Mouse (Mus musculus) mouse embryonic stem cell (cell line): Measurements from ENCODE around the gene Zfp933.

Source experiments
- in situ Hi-C, 2 experiments: fragments of 300-500 bp; cut with MboI; formaldehyde crosslinking; loops; 1 replicate in 1 of 2; 3 replicates in 1 of 2; pipeline ENCODE4 v1.14.3; 2019 to 2020; ENCODE audit warnings: low sequenced_read_pairs in 2 of 2, low pct_unique_long_range_greater_than_20kb in 1 of 2, mixed read lengths in 1 of 2; ENCODE audit not compliant: unreplicated experiment in 1 of 2

Zfp933 gene

DNA sequence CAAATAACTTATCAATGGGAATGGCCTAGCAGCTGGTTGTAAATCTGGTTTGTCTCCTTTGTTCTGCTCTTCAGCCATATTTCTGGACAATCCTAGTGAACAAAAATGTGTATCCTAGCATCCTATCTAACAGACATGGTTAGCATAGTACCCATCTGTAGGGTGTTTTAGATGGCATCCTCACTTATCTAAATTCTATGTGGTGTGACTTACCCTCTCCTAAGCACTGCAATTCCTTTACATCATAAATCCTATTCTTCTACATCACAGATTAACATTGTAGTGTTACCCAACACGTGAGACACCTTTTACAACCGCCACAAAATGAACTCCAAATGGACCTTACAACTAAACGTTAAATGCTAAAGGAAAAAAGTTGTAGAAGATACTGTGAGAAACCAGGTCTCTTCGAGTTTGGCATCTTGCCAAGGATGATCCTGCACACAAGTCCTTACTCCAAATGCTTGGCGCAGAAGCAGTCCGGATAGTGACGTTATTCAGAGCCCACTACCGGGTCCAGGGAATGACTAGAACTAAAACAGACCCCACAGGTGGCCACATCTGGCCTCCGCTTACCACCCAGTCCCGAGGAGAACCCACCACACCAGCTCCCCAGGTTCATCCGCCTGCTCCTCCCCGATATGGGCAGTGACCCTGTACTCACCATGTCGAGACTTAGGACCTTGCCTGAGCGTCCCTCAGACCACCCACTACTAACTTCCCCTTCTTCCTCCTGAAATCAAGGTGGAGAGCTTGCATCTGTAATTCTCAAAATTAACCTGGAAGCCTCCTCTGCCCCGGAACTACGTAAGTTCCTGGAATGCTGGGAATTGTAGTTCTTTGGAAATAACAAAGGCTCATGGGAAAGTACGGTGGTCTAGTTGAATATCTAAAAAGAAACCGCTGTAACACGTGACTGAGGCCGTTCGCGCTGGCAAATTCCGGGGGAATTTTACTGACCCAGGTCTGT, at the start of gene Zfp933:
TSS of gene Zfp933 (minus strand) at position 753 of the 970 bp plus-strand sequence.
- in situ Hi-C loops, result no loop called here

DNA sequence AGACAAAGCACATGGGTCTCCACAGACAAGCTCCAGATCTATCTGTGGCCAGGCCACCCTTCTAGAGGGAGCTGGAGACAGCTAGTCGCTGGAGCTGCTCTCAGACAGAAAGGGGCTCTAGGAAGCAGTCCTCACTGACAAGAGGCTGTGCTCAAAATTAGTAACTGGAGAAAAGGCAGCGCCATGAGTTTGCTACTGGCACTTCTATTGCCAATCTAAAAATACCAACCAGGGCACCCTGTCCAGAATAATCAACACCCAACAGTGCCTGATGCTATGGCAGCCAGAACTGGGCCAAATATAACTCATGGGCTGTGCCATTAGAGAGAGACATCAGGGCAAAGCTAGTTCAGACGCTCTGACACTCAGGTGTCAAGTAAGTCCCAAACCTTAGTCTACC, 49.2 kb upstream of the Zfp933 start:
- in situ Hi-C loops, result no loop called here

DNA sequence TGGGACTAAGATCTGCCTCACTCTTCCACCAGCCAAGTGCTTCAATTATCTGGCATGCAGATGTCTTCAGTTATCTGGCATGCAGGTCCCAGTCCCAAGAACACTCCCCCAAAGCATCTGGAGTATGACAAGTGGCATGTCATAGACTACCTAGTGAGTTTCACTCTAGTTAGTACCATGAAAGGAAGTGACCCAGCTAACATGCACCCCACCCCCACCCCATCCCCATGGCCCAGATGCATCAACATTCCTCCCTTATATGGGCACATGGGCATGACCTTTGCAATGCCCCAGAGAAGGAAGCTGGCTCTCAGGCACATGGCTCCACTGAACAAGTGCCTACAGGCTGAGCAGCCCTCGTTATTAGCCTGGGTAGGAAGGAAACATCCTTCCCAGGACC, 48.2 kb upstream of the Zfp933 start:
- in situ Hi-C loops, result no loop called here

DNA sequence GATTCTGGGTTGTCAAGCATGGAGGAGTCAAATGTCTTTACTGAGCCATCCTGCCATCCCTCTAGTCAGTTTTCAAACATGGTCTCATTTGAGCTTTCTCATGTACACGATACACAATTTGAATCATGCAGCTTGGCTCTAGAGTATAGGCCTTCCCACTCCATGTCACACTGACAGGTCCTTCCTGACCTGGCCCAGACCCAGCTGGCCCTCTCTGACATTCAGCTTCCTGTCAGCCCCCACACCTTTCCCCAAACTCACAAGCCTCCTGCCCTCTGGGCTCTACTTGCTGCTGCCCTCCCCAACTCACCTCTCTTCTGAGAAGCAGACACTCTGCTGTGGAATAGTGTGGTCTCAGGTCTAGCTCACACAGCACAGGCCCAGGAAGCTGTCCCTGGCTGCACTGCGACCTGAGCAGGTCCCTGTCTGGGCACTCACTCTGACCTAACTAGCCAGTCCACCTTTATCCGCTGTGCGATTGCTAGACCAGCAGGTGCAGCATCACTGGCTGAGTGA, 47.7 kb upstream of the Zfp933 start:
- in situ Hi-C loops, result no loop called here

DNA sequence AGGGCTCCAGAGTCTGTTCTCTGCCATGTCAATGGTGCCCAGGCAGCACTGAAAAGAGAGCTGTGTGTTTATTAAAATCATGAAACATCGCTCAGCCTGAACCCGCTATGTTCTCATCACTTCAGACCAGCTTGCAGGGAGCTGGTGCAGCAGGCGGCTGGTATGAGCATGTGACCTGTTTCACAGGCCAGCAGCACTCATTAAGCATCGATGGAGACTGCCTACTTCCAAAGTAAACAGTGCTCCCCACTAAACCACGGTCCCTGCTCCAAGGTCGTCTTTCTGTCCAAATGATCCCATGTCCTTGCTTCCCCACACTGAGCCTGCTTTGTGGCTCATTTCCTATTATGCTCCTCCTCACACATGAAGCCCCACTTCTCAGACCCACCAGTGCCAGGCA, 42.2 kb upstream of the Zfp933 start:
- in situ Hi-C loops, result no loop called here

DNA sequence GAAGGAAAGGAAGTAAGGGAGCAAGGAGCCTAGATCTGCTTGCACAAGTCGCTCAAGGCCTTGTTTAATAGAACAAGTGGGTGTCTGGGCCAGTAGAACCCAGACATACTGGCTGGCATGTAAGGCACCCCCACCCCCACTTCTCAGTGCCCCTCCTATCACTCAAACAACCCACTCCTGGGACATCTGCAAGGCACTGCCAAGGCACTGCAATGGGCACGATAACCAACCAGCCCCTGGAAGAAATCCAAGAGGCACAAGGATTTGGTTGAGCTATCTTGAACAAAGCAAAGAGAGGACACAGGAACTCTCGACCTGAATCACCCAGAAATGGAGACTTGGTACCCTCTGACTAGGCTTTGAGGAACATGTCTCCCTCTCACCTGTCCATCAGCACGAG, 40.1 kb upstream of the Zfp933 start:
- in situ Hi-C loops, result no loop called here

DNA sequence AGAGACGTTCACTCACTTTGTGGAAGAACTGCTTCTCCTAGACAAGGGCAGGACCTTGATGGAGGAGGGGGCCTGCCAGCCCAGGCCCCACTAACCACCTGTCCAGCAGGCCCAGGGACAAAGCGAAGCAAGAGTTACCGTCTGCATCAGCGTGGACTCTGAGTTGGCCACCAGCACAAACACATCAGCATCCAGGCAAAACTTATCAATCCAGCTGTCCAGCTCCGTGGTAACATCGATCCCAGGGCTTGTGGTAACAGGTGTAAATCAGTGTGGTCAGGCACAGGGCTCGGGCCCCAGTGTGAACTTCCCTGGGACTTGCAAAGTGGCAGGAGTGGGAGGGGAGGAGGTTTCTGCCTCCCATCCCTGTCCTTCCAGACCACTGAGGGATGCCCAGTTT, 39.1 kb upstream of the Zfp933 start:
- in situ Hi-C loops, result no loop called here

DNA sequence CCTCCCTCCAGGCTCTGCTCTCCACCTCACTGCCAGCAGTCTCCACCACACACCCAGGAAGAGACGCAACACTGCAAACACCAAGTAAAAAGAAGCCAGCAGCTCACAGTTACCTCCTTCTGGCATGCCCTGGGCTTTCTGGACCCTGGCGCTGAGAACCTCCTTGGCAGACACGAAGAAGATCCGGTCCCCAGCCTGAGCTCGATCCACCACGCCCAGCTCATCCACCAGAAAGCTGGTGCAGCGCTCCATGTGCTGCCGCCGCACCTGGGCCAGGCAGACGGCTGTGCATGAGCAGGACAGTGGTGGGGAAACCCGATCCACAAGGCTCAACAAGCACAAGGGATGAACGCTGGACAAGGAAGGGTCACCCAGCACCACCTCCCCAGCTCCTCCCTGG, 38.0 kb upstream of the Zfp933 start:
- in situ Hi-C loops, result no loop called here

DNA sequence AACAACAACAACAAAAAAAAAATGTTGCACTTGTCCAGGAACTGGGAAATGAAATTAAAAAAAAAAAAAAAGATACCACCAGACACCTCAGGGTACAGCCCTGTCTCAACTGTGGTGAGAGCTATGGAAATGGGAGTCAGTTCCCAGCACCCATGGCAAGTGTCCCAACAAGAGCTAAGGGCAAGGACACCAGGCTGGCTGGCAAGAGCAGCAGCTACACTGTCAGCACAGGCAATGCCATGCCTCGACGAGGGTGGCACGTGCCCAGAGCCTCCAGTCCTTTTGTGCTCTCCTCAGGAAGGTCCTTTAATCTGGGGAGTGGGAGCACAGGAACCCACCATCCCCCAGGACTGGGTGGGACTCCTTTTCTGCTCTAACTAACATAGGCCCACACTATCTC, 36.0 kb upstream of the Zfp933 start:
- in situ Hi-C loops, result no loop called here

DNA sequence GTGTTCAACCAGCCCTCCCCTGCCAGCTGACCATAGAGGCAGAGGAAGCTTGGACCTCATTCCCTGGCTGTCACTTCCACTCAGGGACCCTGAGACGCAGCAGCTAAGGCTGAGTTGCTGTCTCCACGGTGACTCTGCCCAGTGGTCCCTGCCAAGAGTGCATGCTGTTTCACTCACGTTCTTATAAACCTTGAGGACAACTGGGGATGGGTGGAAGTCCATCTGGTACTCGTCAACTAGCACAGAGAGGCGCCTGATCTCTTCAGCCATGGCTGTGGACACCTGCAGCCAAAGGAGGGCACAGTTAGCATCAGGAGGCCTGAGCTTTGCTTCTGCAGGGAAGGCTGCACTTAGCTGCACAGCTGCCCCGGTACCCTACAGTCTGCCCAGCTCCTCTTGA, 34.9 kb upstream of the Zfp933 start:
- in situ Hi-C loops, result no loop called here

DNA sequence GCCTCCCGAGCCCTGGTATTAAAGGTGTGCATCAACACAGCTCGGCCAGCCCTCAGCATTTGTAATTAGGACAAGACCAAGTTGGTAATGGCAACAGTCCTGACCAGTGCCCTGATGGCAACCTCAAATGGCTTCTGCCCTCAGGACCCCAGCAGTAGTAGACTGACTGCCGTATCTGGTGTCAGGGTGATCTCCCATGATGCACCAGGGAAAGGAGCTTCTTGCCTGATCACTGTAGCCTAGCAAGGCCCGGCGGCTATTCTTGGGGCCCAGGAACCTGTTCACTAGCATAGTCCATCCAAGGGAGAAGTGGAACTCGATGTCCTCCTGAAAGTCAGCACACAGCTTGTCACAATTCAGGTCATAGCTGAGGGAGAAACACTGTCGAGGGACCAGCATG, 33.6 kb upstream of the Zfp933 start:
- in situ Hi-C loops, result no loop called here

DNA sequence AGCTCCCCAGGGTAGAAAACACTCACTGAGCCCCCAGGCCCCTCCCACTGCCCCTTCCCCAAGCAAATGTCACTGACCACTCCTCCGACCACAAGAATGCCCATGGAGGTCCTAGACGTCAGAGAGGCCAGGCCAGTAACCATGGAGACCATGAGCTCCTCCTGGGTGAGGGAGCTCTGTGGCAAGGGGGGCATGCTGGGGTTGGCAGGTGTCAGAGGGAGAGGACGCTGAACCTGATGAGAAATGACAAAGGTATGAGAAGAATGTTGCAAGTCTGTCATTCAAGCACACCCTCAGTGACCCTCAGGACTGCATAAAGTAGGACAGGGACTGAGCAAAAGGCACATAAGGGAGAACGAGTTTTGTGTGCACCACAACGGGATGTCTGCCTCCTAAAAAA, 31.7 kb upstream of the Zfp933 start:
- in situ Hi-C loops, result no loop called here

DNA sequence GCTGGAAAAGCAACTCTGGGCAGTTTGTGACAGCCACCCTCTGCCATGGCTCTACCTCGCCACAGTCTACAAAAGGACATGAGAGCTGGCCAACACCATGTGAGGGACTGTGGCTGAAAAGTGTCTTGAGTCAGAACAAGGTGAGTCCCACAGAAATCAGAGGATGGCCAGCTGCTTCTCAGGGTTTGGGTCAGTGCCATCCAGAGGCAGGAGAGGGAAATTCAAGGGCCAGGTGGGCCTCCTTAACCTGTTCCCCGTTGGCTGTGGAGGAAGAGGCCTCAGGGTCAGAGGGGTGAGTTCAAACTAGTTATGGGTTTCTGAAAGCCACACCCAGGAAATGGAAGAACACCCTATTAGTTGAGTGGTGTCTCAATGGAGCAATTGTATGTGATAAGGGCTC, 31.3 kb upstream of the Zfp933 start:
- in situ Hi-C loops, result no loop called here

DNA sequence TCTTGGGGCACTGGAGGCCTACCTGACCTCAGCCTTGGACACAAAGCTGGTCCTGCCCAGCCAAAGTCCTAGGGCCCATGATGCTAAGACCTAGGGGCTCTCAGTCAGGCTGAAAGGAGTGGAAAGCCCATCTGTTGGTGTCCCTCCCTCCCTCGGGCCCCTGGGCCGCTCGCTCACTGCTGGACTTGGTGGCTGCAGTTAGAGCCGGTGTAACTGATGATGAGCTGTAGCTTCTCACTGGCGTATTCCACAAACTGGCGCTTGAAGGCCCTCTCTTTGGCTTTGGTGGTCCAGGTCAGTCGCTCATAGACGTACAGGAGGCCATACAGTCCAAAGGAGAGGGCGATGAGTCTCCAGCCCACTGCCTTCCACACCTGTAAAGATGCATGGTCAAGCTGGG, 30.4 kb upstream of the Zfp933 start:
- in situ Hi-C loops, result no loop called here

DNA sequence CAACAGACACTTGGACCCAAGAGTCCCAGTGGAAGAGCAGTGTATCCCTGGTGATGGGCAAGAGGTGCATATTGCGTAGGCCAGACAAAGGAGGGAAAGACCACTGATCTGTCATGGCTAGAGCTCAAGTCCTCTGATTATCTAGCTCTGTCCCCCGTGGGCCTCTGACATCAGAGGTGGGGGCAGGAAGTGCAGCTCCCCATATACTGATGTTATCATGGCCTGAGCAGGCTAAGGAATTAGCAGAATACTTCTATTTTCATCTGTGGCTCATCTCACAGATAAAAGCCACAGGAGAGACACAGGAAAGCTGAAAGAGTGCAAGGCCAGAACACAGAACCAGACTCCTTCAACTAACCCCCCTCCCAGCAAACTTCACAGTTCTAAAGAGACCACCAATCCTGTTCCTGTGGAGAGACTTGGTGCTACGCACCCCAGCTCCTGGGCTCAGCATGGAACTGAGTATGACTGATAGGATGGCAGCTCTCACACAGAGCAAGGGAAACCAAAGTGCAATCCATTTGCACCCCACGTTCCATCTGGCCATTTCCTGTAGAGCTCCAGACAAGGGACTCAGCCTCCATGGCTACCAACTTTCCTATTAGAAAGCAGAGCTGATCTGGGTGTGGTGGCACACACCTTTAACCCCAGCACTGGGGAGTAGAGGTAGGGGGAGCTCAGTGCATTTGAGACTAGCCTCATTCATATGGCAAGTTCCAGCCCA, 27.8 kb upstream of the Zfp933 start:
- in situ Hi-C loops, result no loop called here

DNA sequence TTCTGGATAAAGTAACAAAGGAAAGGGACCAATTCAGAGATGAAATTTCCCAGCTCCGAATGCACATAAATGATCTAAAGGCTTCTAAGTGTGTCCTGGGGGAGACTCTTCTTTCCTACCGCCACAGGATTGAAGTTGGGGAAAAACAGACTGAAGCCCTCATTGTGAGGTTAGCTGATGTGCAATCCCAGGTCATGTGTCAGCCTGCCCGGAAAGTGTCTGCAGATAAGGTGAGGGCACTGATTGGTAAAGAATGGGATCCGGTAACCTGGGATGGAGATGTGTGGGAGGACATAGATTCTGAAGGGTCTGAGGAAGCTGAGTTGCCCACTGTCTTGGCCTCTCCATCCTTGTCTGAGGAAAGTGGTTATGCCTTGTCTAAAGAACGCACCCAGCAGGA, 21.1 kb upstream of the Zfp933 start:
- in situ Hi-C loops, result no loop called here

DNA sequence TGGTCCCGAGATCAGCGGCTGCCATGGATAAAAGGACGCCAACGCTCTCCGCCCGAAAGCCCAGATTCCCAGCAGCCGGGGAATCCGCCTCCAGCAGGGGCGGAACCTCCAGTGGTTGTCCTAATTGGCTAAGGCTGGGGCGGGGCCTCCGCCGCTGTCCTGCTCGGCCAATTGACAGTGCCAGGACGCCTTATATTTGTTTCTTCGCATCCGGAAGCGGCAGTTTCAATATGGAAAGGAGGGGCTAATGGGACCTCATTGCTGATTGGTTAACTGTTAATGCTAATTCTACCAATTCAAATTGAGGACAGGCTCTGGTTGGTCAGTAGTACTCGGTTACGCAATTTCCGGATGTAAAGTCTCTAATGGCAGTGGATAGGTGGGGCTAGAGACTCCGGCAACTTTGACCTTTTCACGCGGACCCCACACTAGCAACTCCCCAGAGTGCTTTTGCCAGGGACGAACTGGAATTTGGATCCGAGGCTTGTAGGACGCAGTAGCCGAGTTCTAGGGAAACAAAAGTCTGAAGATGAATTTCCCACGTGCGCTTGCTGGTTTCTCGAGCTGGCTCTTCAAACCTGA, 20.4 kb upstream of the Zfp933 start, which contains the start of the genes Miip and Fv1:
TSS of gene Miip (minus strand) at position 367 of the 582 bp plus-strand sequence.
TSS of gene Fv1 (plus strand) at position 530 of the 582 bp plus-strand sequence.
- in situ Hi-C loops, result no loop called here

DNA sequence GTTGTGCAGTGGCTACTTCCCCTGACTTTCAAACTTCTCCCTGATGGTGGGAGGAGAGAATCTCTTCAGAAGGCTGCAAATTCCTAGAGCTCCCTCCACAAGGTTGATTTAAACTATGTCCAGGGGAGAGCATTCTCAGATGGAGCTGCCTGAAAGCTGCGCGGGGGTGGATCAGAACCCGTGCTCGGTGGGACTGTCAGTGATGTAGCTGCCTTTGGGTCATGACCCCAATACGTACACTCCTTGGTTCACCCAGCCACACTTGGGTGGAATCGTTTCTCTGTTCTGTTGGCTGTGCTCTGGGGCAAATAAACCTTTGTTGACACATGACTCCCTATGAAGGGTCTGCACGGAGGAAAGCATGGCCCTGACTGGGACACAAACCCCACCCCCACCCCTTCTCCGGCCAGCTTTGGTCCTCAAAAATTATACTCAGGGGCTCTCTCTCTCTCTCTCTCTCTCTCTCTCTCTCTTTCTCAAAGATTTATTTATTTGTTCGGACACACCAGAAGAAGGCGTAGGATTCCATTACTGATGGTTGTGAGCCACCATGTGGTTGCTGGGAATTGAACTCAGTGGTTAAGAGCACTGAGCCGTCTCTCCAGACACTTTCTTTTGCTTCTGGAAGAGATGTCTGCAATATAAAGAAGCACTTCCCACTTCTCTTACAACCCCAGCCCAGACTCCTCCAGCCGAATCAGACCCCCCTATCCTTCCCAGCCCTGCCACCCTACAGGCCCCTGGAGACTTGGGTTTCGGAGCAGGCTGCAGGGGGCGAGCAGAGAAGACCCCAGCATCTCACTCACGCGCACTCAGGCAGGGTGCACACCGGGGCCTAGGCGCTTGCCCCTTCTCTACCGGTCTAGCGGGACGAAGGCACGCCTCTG, 19.6 kb upstream of the Zfp933 start:
- in situ Hi-C loops, result no loop called here
